Mouse (Mus musculus): ENCODE measurements around the gene Muc15. TPM values are rescaled to one million over a fixed set of nuclear protein-coding genes. Genes with fewer than 3 reads are reported as not detected.

The Muc15 gene
- polyA plus RNA-seq, 2 experiments, result 3.1 to 7.4 TPM

- Histone ChIP-seq H3K27me3 (ENCODE audit: control insufficient read depth, insufficient read depth, low read length) (no peaks in the 10 kb centered on the region), H3K36me3 (ENCODE audit: control insufficient read depth, insufficient read depth, low read length) (no peaks in the 10 kb centered on the region), H3K27ac (replicated peaks; ENCODE audit: low read depth, low read length) (no peak overlapping the region), H3K4me1 (ENCODE audit: control insufficient read depth, insufficient read depth, low read length) (no peaks in the 10 kb centered on the region), H3K4me2 (replicated peaks; ENCODE audit: low read depth, low read length, severe bottlenecking) (no peak overlapping the region), H3K9ac (ENCODE audit: low read depth, low read length, severe bottlenecking) (no peak overlapping the region), H3K4me3 (replicated peaks; ENCODE audit: low read length) (no peak overlapping the region), H3K9me3 (ENCODE audit: control insufficient read depth, low read length) (no peaks in the 10 kb centered on the region)
- DNase-seq (ENCODE audit: low spot score) (no peak), ATAC-seq (ENCODE audit: low FRiP score, low read depth) (no peak)
- TF ChIP-seq POLR2A (IDR thresholded peaks at IDR 0.05; ENCODE audit: borderline replicate concordance, extremely low read depth, insufficient read depth, insufficient read length), result no peak
Observed at GRCm38 (mm10) chr2:110726106-110726505, 5.0 kb downstream of the Muc15 start.

- Histone ChIP-seq H3K4me3 (replicated peaks; ENCODE audit: low read length) (no peak overlapping the region), H3K9ac (ENCODE audit: low read depth, low read length, severe bottlenecking) (no peak overlapping the region), H3K4me1 (ENCODE audit: control insufficient read depth, insufficient read depth, low read length) (no peaks in the 10 kb centered on the region), H3K27ac (replicated peaks; ENCODE audit: low read depth, low read length) (no peak overlapping the region), H3K36me3 (ENCODE audit: control insufficient read depth, insufficient read depth, low read length) (no peaks in the 10 kb centered on the region), H3K4me2 (replicated peaks; ENCODE audit: low read depth, low read length, severe bottlenecking) (no peak overlapping the region), H3K9me3 (ENCODE audit: control insufficient read depth, low read length) (no peaks in the 10 kb centered on the region), H3K27me3 (ENCODE audit: control insufficient read depth, insufficient read depth, low read length) (no peaks in the 10 kb centered on the region)
- ATAC-seq (ENCODE audit: low FRiP score, low read depth) (no peak), DNase-seq (ENCODE audit: low spot score) (no peak)
- TF ChIP-seq POLR2A (IDR thresholded peaks at IDR 0.05; ENCODE audit: borderline replicate concordance, extremely low read depth, insufficient read depth, insufficient read length), result no peak
- WGBS, result 79% methylated on average over 4 of the region's 4 CpGs
Observed at GRCm38 (mm10) chr2:110737236-110737635, 16.1 kb downstream of the Muc15 start.

- no peak for TF ChIP-seq POLR2A (IDR thresholded peaks at IDR 0.05; ENCODE audit: borderline replicate concordance, extremely low read depth, insufficient read depth, insufficient read length)
- Histone ChIP-seq H3K9me3 (ENCODE audit: control insufficient read depth, low read length) (no peaks in the 10 kb centered on the region), H3K4me3 (replicated peaks; ENCODE audit: low read length) (no peak overlapping the region), H3K4me1 (ENCODE audit: control insufficient read depth, insufficient read depth, low read length) (no peaks in the 10 kb centered on the region), H3K9ac (ENCODE audit: low read depth, low read length, severe bottlenecking) (no peak overlapping the region), H3K4me2 (replicated peaks; ENCODE audit: low read depth, low read length, severe bottlenecking) (no peak overlapping the region), H3K27me3 (ENCODE audit: control insufficient read depth, insufficient read depth, low read length) (no peaks in the 10 kb centered on the region), H3K36me3 (ENCODE audit: control insufficient read depth, insufficient read depth, low read length) (no peaks in the 10 kb centered on the region), H3K27ac (replicated peaks; ENCODE audit: low read depth, low read length) (no peak overlapping the region)
- ATAC-seq (ENCODE audit: low FRiP score, low read depth) (no peak), DNase-seq (ENCODE audit: low spot score) (no peak)
- 59% methylated on average over 2 of the region's 2 CpGs for WGBS
Observed at GRCm38 (mm10) chr2:110737981-110738380, 16.8 kb downstream of the Muc15 start.

- H3K27me3 ChIP-seq (ENCODE audit: control insufficient read depth, insufficient read depth, low read length), result no peaks in the 10 kb centered on the region
- 91% methylated on average over 1 of the region's 1 CpGs for WGBS
- H3K27ac ChIP-seq (replicated peaks; ENCODE audit: low read depth, low read length), result no peak overlapping the region
- H3K4me1 ChIP-seq (ENCODE audit: control insufficient read depth, insufficient read depth, low read length), result no peaks in the 10 kb centered on the region
- ATAC-seq (ENCODE audit: low FRiP score, low read depth) (no peak), DNase-seq (ENCODE audit: low spot score) (no peak)
- H3K36me3 ChIP-seq (ENCODE audit: control insufficient read depth, insufficient read depth, low read length), result no peaks in the 10 kb centered on the region
- H3K4me3 ChIP-seq (replicated peaks; ENCODE audit: low read length), result no peak overlapping the region
- H3K9ac ChIP-seq (ENCODE audit: low read depth, low read length, severe bottlenecking), result no peak overlapping the region
- H3K4me2 ChIP-seq (replicated peaks; ENCODE audit: low read depth, low read length, severe bottlenecking), result no peak overlapping the region
- no peaks in the 10 kb centered on the region for H3K9me3 ChIP-seq (ENCODE audit: control insufficient read depth, low read length)
- TF ChIP-seq POLR2A (IDR thresholded peaks at IDR 0.05; ENCODE audit: borderline replicate concordance, extremely low read depth, insufficient read depth, insufficient read length), result no peak
Observed at GRCm38 (mm10) chr2:110739781-110740180, 18.6 kb downstream of the Muc15 start.

- Histone ChIP-seq H3K9me3 (ENCODE audit: control insufficient read depth, low read length) (no peaks in the 10 kb centered on the region), H3K4me1 (ENCODE audit: control insufficient read depth, insufficient read depth, low read length) (no peaks in the 10 kb centered on the region), H3K27ac (replicated peaks; ENCODE audit: low read depth, low read length) (no peak overlapping the region), H3K36me3 (ENCODE audit: control insufficient read depth, insufficient read depth, low read length) (no peaks in the 10 kb centered on the region), H3K27me3 (ENCODE audit: control insufficient read depth, insufficient read depth, low read length) (no peaks in the 10 kb centered on the region), H3K4me3 (replicated peaks; ENCODE audit: low read length) (no peak overlapping the region), H3K9ac (ENCODE audit: low read depth, low read length, severe bottlenecking) (no peak overlapping the region), H3K4me2 (replicated peaks; ENCODE audit: low read depth, low read length, severe bottlenecking) (no peak overlapping the region)
- no peak for ATAC-seq (ENCODE audit: low FRiP score, low read depth)
- no peak for TF ChIP-seq POLR2A (IDR thresholded peaks at IDR 0.05; ENCODE audit: borderline replicate concordance, extremely low read depth, insufficient read depth, insufficient read length)
- 55% methylated on average over 1 of the region's 1 CpGs for WGBS
- no peak for DNase-seq (ENCODE audit: low spot score)
Observed at GRCm38 (mm10) chr2:110740493-110740892, 19.4 kb downstream of the Muc15 start.

- H3K27me3 ChIP-seq (ENCODE audit: control insufficient read depth, insufficient read depth, low read length), result no peaks in the 10 kb centered on the region
- no peak for ATAC-seq (ENCODE audit: low FRiP score, low read depth)
Observed at GRCm38 (mm10) chr2:110757556-110757955, 36.4 kb downstream of the Muc15 start.

More at GRCm38 (mm10) chr2:110757556-110757955, 36.4 kb downstream of the Muc15 start:
- Histone ChIP-seq H3K4me2 (replicated peaks; ENCODE audit: low read depth, low read length, severe bottlenecking) (no peak overlapping the region), H3K4me3 (replicated peaks; ENCODE audit: low read length) (no peak overlapping the region), H3K9ac (ENCODE audit: low read depth, low read length, severe bottlenecking) (no peak overlapping the region), H3K27ac (replicated peaks; ENCODE audit: low read depth, low read length) (no peak overlapping the region), H3K36me3 (ENCODE audit: control insufficient read depth, insufficient read depth, low read length) (no peaks in the 10 kb centered on the region), H3K4me1 (ENCODE audit: control insufficient read depth, insufficient read depth, low read length) (no peaks in the 10 kb centered on the region), H3K9me3 (ENCODE audit: control insufficient read depth, low read length) (no peaks in the 10 kb centered on the region)
- no peak for TF ChIP-seq POLR2A (IDR thresholded peaks at IDR 0.05; ENCODE audit: borderline replicate concordance, extremely low read depth, insufficient read depth, insufficient read length)
- no peak for DNase-seq (ENCODE audit: low spot score)
- WGBS, result 76% methylated on average over 2 of the region's 2 CpGs
